Mouse (Mus musculus) neural tube, embryonic 14.5 days (tissue): ENCODE results near the gene 4931406C07Rik. TPM values are rescaled to one million over a fixed set of nuclear protein-coding genes. Genes with fewer than 3 reads are reported as not detected.

ENCODE experiments used
- ATAC-seq: fragments of 200-750 bp; cut with Nextera tagmentation; 2 replicates; pipeline ENCODE4 v1.8.0; 2017; ENCODE audit warnings: low read depth, mild to moderate bottlenecking, moderate TSS enrichment, moderate library complexity
- H3K27ac ChIP-seq: fragments of 300-500 bp; sonication (generic); 2 replicates; pipeline ENCODE4 v1.5.1; 2014; ENCODE audit warnings: low read depth, mild to moderate bottlenecking, control low read depth, low read length, moderate library complexity, mixed read lengths
- H3K27me3 ChIP-seq: fragments of 300-500 bp; sonication (generic); 2 replicates; pipeline ENCODE4 v1.6.1; 2014; ENCODE audit warnings: low read length; ENCODE audit not compliant: control insufficient read depth, insufficient read depth
- H3K36me3 ChIP-seq: fragments of 300-500 bp; sonication (generic); 2 replicates; pipeline ENCODE4 v1.6.1; 2014; ENCODE audit warnings: low read length, mixed read lengths; ENCODE audit not compliant: control insufficient read depth, insufficient read depth
- H3K4me1 ChIP-seq: fragments of 300-500 bp; sonication (generic); 2 replicates; pipeline ENCODE4 v1.6.1; 2014; ENCODE audit warnings: low read length; ENCODE audit not compliant: control insufficient read depth, insufficient read depth
- H3K4me2 ChIP-seq: fragments of 300-500 bp; sonication (generic); 2 replicates; pipeline ENCODE4 v1.6.1; 2014; ENCODE audit warnings: mild to moderate bottlenecking, low read depth, low read length, control low read depth
- H3K4me3 ChIP-seq: fragments of 300-500 bp; sonication (generic); 2 replicates; pipeline ENCODE4 v1.5.1; 2014; ENCODE audit warnings: low read depth, low read length, control low read depth, mixed read lengths
- H3K9ac ChIP-seq: fragments of 300-500 bp; sonication (generic); replicated peaks from 2 replicates; pipeline ENCODE4 v1.6.1; 2014; ENCODE audit warnings: low read depth, mild to moderate bottlenecking, control low read depth, low read length, mixed read lengths
- H3K9me3 ChIP-seq: fragments of 300-500 bp; sonication (generic); 2 replicates; pipeline ENCODE4 v1.6.1; 2016; ENCODE audit warnings: low read length; ENCODE audit not compliant: control insufficient read depth
- WGBS: fragments of 180-500 bp; shearing (Covaris S2); extraction: QIAGEN DNeasy Blood & Tissue Kit; methylation state at CpG from one replicate; pipeline ENCODE4 v1.1.7; 2014; 5-methylcytosine and 5-hydroxymethylcytosine counted together
- polyA plus RNA-seq: library from polyadenylated mRNA; unstranded; fragments of >200 nt; fragmentation: Nextera tagmentation; extraction: Ambion mirVana; gene quantifications from 2 replicates; pipeline ENCODE4 v1.2.1, GENCODE M21; 2014

The 4931406C07Rik gene
- polyA plus RNA-seq, 1 experiment from 2014 or later, result 13.4 TPM

DNA sequence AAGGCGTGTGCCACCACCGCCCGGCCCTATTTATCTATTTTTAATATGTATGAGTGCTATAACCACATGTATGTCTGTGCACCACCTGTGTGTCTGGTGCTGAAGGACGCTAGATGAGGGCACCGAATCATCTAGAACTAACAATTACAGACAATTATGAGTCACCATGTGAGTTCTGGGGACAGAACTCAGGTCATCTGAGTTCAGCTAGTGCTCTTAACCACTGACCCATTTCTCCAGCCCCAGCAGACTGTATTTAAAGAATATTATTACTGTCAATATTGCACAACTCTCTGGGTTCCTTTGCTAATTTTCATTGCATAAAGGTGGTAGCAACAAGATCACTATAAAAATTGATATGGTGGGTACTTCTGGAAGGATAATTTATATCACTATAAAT, 6.2 kb downstream of the 4931406C07Rik start:
- H3K27me3 ChIP-seq, result no peaks in the 10 kb centered on the region
- no peak overlapping the region for H3K4me2 ChIP-seq
- H3K4me3 ChIP-seq, result no peak overlapping the region
- ATAC-seq, result no peak
- WGBS, result 88% methylated on average over 5 of the region's 5 CpGs
- H3K9ac ChIP-seq, result no peak overlapping the region
- H3K36me3 ChIP-seq, result no peaks in the 10 kb centered on the region
- H3K9me3 ChIP-seq, result no peaks in the 10 kb centered on the region
- H3K4me1 ChIP-seq, result no peaks in the 10 kb centered on the region
- H3K27ac ChIP-seq, result no peak overlapping the region

DNA sequence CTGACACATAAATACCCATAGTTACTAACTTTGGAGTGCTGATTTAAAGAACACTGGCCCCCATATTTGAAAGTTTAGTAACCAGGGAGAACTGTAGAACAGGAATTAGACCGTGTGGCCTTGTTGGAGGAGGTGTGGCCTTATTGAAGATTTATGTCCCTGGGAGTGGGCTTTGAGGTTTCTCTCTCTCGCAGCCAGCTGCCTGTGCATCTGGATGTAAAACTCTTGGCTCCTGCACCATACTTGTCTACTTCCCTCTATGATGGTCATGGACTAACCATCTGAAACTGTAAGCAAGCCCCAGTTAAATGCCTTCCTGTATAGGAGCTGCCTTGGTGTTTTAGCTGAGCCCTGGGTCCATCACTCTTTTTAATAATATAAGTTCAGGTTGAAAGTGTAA, 7.8 kb downstream of the 4931406C07Rik start:
- no peak overlapping the region for H3K27ac ChIP-seq
- no peak overlapping the region for H3K9ac ChIP-seq
- 26% methylated on average over 2 of the region's 2 CpGs for WGBS
- no peak overlapping the region for H3K4me2 ChIP-seq
- H3K4me1 ChIP-seq, result no peaks in the 10 kb centered on the region
- no peaks in the 10 kb centered on the region for H3K27me3 ChIP-seq
- H3K4me3 ChIP-seq, result no peak overlapping the region
- no peaks in the 10 kb centered on the region for H3K36me3 ChIP-seq
- H3K9me3 ChIP-seq, result no peaks in the 10 kb centered on the region
- no peak for ATAC-seq

DNA sequence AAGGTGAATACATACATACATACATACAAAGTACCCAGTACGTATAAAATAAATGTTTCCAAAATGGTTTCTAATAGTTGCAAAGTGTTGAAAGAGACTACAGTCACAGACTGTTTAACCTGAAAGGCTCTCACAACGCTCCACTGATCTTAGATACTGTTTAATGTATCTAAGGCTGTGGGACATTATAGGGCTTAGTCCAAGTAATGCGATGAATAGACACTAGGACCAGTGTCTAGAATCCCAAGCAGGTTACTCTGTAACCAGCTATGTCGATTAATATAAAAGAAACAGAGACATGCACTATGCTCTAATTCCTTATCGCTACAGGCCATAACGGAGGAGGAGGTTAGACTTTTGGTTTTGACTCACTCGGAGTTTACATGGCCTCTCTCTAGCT, 9.1 kb downstream of the 4931406C07Rik start:
- no peak overlapping the region for H3K9ac ChIP-seq
- ATAC-seq, result no peak
- 86% methylated on average over 7 of the region's 7 CpGs for WGBS
- no peaks in the 10 kb centered on the region for H3K9me3 ChIP-seq
- no peak overlapping the region for H3K4me3 ChIP-seq
- H3K27ac ChIP-seq, result no peak overlapping the region
- H3K36me3 ChIP-seq, result no peaks in the 10 kb centered on the region
- no peaks in the 10 kb centered on the region for H3K4me1 ChIP-seq
- no peaks in the 10 kb centered on the region for H3K27me3 ChIP-seq
- no peak overlapping the region for H3K4me2 ChIP-seq

DNA sequence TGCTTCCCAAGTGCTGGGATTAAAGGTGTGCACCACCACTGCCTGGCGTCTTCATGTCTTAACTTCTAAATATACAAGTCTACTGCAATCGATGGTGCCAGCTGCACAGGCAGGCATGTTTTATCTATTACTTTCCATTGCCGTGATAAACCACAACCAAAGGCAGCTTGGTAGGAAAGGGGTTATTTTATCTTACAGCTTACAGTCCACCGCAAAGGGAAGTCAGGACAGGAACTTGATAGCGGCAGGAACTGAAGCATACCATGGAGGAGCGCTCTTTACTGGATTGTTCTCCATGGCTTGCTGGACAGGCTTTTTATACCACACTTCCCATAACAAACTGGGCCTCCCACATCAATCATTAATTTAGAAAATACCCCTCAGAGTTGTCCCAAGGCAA, 17.0 kb downstream of the 4931406C07Rik start:
- no peak overlapping the region for H3K27ac ChIP-seq
- H3K36me3 ChIP-seq, result peaks cover 5% of the 10 kb centered on the region; the same call in 1 of the 2 replicates
- no peaks in the 10 kb centered on the region for H3K4me1 ChIP-seq
- H3K9me3 ChIP-seq, result no peaks in the 10 kb centered on the region
- H3K4me2 ChIP-seq, result no peak overlapping the region
- 90% methylated on average over 6 of the region's 6 CpGs for WGBS
- ATAC-seq, result no peak
- H3K4me3 ChIP-seq, result no peak overlapping the region
- no peak overlapping the region for H3K9ac ChIP-seq
- H3K27me3 ChIP-seq, result no peaks in the 10 kb centered on the region

DNA sequence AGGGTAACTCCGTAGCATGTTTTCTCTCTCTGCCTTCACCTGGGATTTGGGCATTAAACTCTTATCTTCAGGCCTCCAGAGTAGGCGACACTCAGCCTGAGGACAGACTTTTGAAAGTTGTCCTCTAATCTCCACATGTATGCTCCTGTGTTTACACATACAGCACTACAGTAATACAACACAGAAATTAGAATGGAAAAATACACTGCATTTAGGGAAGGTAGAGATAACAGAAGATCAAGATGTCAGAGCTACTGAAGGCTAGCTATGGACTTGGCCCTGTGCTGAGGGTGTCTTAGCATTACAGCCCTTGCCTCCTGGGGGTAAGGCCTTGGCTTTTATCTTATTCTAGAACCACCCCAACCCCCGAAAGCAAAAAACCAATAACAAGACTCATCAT, 17.8 kb downstream of the 4931406C07Rik start:
- Histone ChIP-seq H3K36me3 (peaks cover 5% of the 10 kb centered on the region; the same call in 1 of the 2 replicates), H3K4me1 (no peaks in the 10 kb centered on the region), H3K27me3 (no peaks in the 10 kb centered on the region), H3K9ac (no peak overlapping the region), H3K4me3 (no peak overlapping the region), H3K27ac (no peak overlapping the region), H3K4me2 (no peak overlapping the region), H3K9me3 (no peaks in the 10 kb centered on the region)
- no peak for ATAC-seq
- 92% methylated on average over 3 of the region's 3 CpGs for WGBS

DNA sequence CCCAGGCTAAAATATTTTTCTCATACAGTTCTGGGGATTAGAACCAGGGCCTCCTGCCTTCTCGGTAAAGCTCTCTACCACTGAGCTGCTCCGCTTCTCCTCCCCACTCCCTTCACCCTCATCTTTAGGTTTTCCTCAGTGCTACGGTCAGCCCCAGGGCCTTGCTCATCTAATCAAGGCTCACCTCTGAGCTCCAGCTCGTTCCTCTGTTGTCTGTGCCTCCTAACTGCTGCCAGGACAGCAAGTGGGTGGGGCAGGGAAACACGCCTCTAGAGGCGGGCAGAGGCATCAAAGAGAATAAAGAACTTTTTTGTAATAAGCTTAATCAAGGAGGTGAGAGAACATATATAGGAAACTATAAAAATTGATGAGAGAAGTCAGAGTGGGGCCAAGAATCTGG, 18.4 kb downstream of the 4931406C07Rik start:
- Histone ChIP-seq H3K36me3 (peaks cover 5% of the 10 kb centered on the region; the same call in 1 of the 2 replicates), H3K9me3 (no peaks in the 10 kb centered on the region), H3K27ac (no peak overlapping the region), H3K4me2 (no peak overlapping the region), H3K9ac (no peak overlapping the region), H3K4me1 (no peaks in the 10 kb centered on the region), H3K27me3 (no peaks in the 10 kb centered on the region), H3K4me3 (no peak overlapping the region)
- WGBS, result 54% methylated on average over 6 of the region's 6 CpGs
- no peak for ATAC-seq

DNA sequence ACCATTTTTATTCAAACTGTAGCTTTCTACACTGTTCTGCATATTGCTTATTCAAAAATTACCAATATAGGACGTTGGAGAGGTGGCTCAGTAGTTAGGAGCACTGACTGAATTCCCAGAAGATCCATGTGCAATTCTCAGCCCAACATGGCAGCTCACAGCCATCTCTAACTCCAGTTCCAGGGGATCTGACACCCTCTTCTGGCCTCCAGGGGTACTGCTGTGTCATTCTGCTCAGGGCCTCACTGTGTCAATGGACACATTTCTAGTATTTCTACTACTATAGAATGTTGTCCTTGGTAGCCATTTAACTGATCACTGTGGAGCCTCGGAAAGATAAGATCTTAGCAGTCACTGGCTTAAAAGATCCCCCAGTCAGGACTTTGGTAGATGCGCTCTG, 20.8 kb downstream of the 4931406C07Rik start:
- ATAC-seq, result no peak
- no peak overlapping the region for H3K4me2 ChIP-seq
- WGBS, result 66% methylated on average over 3 of the region's 3 CpGs
- H3K9me3 ChIP-seq, result no peaks in the 10 kb centered on the region
- H3K9ac ChIP-seq, result no peak overlapping the region
- no peaks in the 10 kb centered on the region for H3K27me3 ChIP-seq
- H3K4me1 ChIP-seq, result peaks cover 6% of the 10 kb centered on the region
- no peak overlapping the region for H3K4me3 ChIP-seq
- H3K36me3 ChIP-seq, result peaks cover 2% of the 10 kb centered on the region; the same call in 1 of the 2 replicates
- H3K27ac ChIP-seq, result no peak overlapping the region

DNA sequence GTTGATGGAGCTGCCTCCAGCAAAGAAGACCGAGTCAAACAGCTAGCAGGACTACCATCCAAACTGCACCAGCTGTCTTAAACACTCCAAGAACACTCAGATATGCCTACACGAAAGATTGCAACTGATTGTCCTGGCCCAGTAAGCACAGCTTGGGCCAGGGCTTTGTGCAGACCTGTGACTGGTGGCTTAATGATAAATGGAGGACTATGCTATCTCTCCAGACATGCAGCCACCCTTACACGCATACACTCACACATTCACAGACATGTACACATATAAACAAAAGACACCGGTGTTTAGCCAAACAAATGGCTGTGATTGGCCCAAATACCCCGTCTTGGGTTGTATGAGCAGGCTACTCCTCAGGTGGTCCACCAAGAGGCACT, 25.8 kb downstream of the 4931406C07Rik start:
- Histone ChIP-seq H3K4me2 (peak overlapping the region; percentile 87), H3K9ac (peak overlapping the region; percentile 90), H3K27ac (peak overlapping the region; percentile 62; the same call in 1 of the 2 replicates), H3K4me3 (peak overlapping the region; percentile 85), H3K36me3 (peaks cover 1% of the 10 kb centered on the region; the same call in 1 of the 2 replicates), H3K4me1 (peaks cover 15% of the 10 kb centered on the region), H3K9me3 (no peaks in the 10 kb centered on the region), H3K27me3 (no peaks in the 10 kb centered on the region)
- WGBS, result 48% methylated on average over 5 of the region's 5 CpGs
- 0 out of 2 replicates have a peak, but pooled peaks have one; percentile 1 for ATAC-seq

DNA sequence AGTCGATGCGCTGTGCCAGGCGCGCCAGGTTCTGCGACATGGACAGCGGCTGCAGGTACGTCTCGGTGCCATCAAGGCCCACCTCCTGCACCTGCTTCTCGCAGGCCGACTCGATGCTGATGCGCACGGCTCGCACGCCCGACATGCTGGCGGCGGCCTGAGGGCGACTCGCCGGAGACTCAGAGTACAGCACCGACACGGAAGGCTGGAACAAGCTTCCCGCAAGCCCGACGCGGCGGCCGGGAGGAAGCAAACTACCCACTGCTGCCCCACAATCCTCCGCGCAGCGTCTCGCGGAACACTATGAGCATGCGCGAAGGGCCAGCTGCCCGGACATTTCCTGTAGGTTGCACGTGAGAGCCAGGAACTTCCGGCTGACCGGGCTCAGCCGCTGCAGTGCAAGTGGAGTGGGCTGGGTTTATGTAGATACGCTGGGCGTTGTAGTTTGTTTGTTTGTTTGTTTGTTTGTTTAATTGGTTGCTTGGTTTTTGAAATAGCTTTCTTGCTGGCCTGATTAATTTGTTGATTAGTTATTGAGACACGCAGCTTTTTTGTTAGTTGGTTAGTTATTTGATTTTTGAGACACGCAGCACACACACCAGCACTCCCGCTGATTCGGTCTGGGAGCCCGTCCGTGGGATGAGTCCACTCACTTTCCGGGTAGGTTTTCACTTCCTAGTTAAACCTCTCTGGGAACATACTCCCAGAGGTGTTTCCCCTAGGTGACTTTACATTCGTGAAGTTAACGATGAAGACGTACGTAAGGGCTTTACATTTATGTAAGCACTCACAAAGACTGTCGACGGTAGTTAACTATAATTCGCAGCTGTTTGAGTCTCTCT, 26.4 kb downstream of the 4931406C07Rik start, which contains the start of gene Med17:
Med17 (minus strand) TSS at position 283 of the 842 bp plus-strand sequence.
- peaks cover 15% of the 10 kb centered on the region for H3K4me1 ChIP-seq
- peak within 1 kb of the TSS; percentile 85 for H3K4me3 ChIP-seq
- H3K36me3 ChIP-seq, result peaks cover 7% of the 10 kb centered on the region
- peak within 1 kb of the TSS; percentile 90 for H3K9ac ChIP-seq
- no peaks in the 10 kb centered on the region for H3K27me3 ChIP-seq
- H3K4me2 ChIP-seq, result peak within 1 kb of the TSS; percentile 87
- ATAC-seq, result peak; percentile 98
- H3K9me3 ChIP-seq, result no peaks in the 10 kb centered on the region
- under 1% methylated on average over 57 of the region's 57 CpGs for WGBS
- H3K27ac ChIP-seq, result peak within 1 kb of the TSS; percentile 82
